Mouse (Mus musculus): ENCODE results near the gene Fgfr2.
A peak's percentile ranks its signal among the peaks of the same experiment; 100 is the strongest.

Gene Fgfr2

GRCm38 (mm10) chr7:132226379-132227074, 896.6 kb downstream of the Fgfr2 start:
- DNase-seq (ENCODE audit: extremely low spot score, low read depth, low spot score): peak; percentile 92

GRCm38 (mm10) chr7:132223452-132224141, 899.6 kb downstream of the Fgfr2 start:
- no peak for DNase-seq (ENCODE audit: extremely low spot score, low read depth, low spot score)

- DNase-seq (ENCODE audit: extremely low spot score, low read depth, low spot score): no peak
Measured at GRCm38 (mm10) chr7:132214031-132214430, 909.1 kb downstream of the Fgfr2 start.

- DNase-seq (ENCODE audit: extremely low spot score, low read depth, low spot score): no peak
Measured at GRCm38 (mm10) chr7:132213460-132213859, 909.7 kb downstream of the Fgfr2 start.

GRCm38 (mm10) chr7:132211920-132212701, 911.0 kb downstream of the Fgfr2 start:
- DNase-seq (ENCODE audit: extremely low spot score, low read depth, low spot score): no peak

GRCm38 (mm10) chr7:132210616-132211015, 912.5 kb downstream of the Fgfr2 start:
- no peak for DNase-seq (ENCODE audit: extremely low spot score, low read depth, low spot score)

GRCm38 (mm10) chr7:132208946-132209651, 914.1 kb downstream of the Fgfr2 start:
- DNase-seq (ENCODE audit: extremely low spot score, low read depth, low spot score): no peak

GRCm38 (mm10) chr7:132204073-132204612, 919.0 kb downstream of the Fgfr2 start:
- no peak for DNase-seq (ENCODE audit: extremely low spot score, low read depth, low spot score)

- DNase-seq (ENCODE audit: extremely low spot score, low read depth, low spot score): no peak
Measured at GRCm38 (mm10) chr7:132199686-132200085, 923.5 kb downstream of the Fgfr2 start.

- no peak for DNase-seq (ENCODE audit: extremely low spot score, low read depth, low spot score)
Measured at GRCm38 (mm10) chr7:132198806-132199205, 924.3 kb downstream of the Fgfr2 start.

GRCm38 (mm10) chr7:132197817-132198475, 925.2 kb downstream of the Fgfr2 start:
- DNase-seq (ENCODE audit: extremely low spot score, low read depth, low spot score): no peak

GRCm38 (mm10) chr7:132196581-132196980, 926.6 kb downstream of the Fgfr2 start:
- no peak for DNase-seq (ENCODE audit: extremely low spot score, low read depth, low spot score)

GRCm38 (mm10) chr7:132193606-132194005, 929.5 kb downstream of the Fgfr2 start:
- DNase-seq (ENCODE audit: extremely low spot score, low read depth, low spot score): no peak

GRCm38 (mm10) chr7:132187456-132187855, 935.7 kb downstream of the Fgfr2 start:
- no peak for DNase-seq (ENCODE audit: extremely low spot score, low read depth, low spot score)

GRCm38 (mm10) chr7:132183892-132184404, 939.2 kb downstream of the Fgfr2 start:
- no peak for DNase-seq (ENCODE audit: extremely low spot score, low read depth, low spot score)

- DNase-seq (ENCODE audit: extremely low spot score, low read depth, low spot score): no peak
Measured at GRCm38 (mm10) chr7:132181586-132182198, 941.5 kb downstream of the Fgfr2 start.

- no peak for DNase-seq (ENCODE audit: extremely low spot score, low read depth, low spot score)
Measured at GRCm38 (mm10) chr7:132181042-132181441, 942.1 kb downstream of the Fgfr2 start.

- DNase-seq (ENCODE audit: extremely low spot score, low read depth, low spot score): no peak
Measured at GRCm38 (mm10) chr7:132179049-132179448, 944.1 kb downstream of the Fgfr2 start.

- DNase-seq (ENCODE audit: extremely low spot score, low read depth, low spot score): no peak
Measured at GRCm38 (mm10) chr7:132174787-132175186, 948.4 kb downstream of the Fgfr2 start.

- no peak for DNase-seq (ENCODE audit: extremely low spot score, low read depth, low spot score)
Measured at GRCm38 (mm10) chr7:132174296-132174695, 948.9 kb downstream of the Fgfr2 start.
